Mouse (Mus musculus): ENCODE results near the gene Ngrn.

DNA sequence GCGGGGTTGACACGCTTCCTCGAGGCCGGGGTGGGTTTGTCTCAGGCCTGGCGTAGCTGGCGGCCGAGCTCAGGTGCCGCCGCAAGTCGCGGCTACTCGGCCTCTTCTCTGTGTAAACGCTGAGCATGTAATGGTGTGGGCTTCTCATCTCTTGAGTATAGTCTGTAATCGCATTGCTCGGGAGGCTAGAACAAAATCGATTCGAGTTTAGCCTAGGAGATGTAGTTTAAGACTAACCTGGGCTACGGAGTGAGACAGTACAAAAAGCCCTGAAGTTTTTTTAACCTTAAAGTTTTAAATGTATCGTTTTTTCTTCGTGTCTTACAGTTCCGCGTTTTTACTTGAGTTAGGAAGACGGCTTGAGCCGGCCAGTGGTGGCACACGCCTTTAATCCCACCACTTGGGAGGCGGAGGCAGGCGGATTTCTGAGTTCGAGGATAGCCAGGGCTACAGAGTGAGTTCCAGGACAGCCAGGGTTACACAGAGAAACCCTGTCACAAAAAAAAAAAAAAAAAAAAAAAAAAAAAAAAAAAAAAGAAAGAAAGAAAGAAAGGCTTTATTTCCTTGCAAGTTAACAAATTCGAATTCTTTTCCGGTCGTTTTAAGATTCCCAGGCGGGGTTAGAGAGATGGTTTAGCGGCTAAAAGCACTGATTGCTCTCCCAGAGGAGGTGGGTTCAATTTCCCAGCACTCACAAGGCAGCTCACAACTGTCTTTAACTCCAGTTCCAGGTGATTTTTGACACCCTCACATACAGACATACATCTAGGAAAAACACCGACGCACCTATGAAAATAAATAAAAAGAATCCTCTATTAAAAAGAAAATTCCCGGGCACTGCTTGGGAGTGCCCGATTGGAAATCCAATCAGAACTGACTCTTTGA, 34.0 kb downstream of the Ngrn start:
- TF ChIP-seq POLR2A (IDR thresholded peaks at IDR 0.05; ENCODE audit: low read depth, low read length) (no peak), CTCF (conservative IDR thresholded peaks at IDR 0.05; ENCODE audit: insufficient read depth, insufficient read length, low read depth, low read length) (no peak)
